Mouse (Mus musculus) myocyte (in vitro differentiated cells): ENCODE data around the gene Pth1r. TPM values are rescaled to one million over a fixed set of nuclear protein-coding genes. Genes with fewer than 3 reads are reported as not detected.

Experiments used
- H3K27me3 ChIP-seq: one replicate; pipeline ENCODE4 v1.6.1; 2011; ENCODE audit not compliant: control insufficient read depth, insufficient read depth, insufficient read length
- H3K36me3 ChIP-seq: one replicate; pipeline ENCODE4 v1.6.1; 2011; ENCODE audit not compliant: control insufficient read depth, insufficient read depth
- H3K4me2 ChIP-seq: one replicate; pipeline ENCODE4 v1.6.1; 2011; ENCODE audit warnings: low read depth, control low read depth
- H3K4me3 ChIP-seq: one replicate; pipeline ENCODE4 v1.5.1; 2011; ENCODE audit warnings: mild to moderate bottlenecking, control low read depth, moderate library complexity
- H3K79me2 ChIP-seq: one replicate; pipeline ENCODE4 v1.6.1; 2011; ENCODE audit not compliant: control insufficient read depth, insufficient read depth
- H3ac ChIP-seq: one replicate; pipeline ENCODE4 v1.6.1; 2011; ENCODE audit not compliant: control insufficient read depth, insufficient read length
- CEBPB ChIP-seq: IDR thresholded peaks from 2 replicates; pipeline ENCODE4 v1.6.1; 2011; ENCODE audit warnings: mild to moderate bottlenecking, moderate library complexity; ENCODE audit not compliant: poor library complexity, insufficient read depth, severe bottlenecking
- E2F4 ChIP-seq: IDR thresholded peaks from one replicate; pipeline ENCODE4 v1.6.1; 2011; ENCODE audit warnings: mild to moderate bottlenecking, control low read depth, moderate library complexity; ENCODE audit not compliant: insufficient read depth
- MAX ChIP-seq: IDR thresholded peaks from one replicate; pipeline ENCODE4 v1.6.1; 2011; ENCODE audit warnings: low read depth, mild to moderate bottlenecking, control low read depth
- MYOD1 ChIP-seq, 3 experiments: IDR thresholded peaks; one replicate each; pipeline ENCODE4 v1.6.1; 2011; ENCODE audit warnings: control low read depth in 2 of 3, low read depth in 2 of 3, mild to moderate bottlenecking in 2 of 3, moderate library complexity in 1 of 3; ENCODE audit not compliant: insufficient read length in 2 of 3, control insufficient read depth in 1 of 3
- MYOG ChIP-seq, 3 experiments: IDR thresholded peaks; one replicate each; pipeline ENCODE4 v1.6.1; 2011; ENCODE audit warnings: control low read depth in 2 of 3, low read depth in 2 of 3, mild to moderate bottlenecking in 2 of 3; ENCODE audit not compliant: insufficient read length in 2 of 3, control insufficient read depth in 1 of 3, insufficient read depth in 1 of 3
- POLR2A ChIP-seq: IDR thresholded peaks from one replicate; pipeline ENCODE4 v1.6.1; 2011; ENCODE audit warnings: low read depth, mild to moderate bottlenecking, control low read depth, moderate library complexity; ENCODE audit not compliant: insufficient read length
- POLR2AphosphoS2 ChIP-seq: IDR thresholded peaks from one replicate; pipeline ENCODE4 v1.6.1; 2011; ENCODE audit warnings: low read depth, control low read depth; ENCODE audit not compliant: insufficient read length
- REST ChIP-seq: IDR thresholded peaks from one replicate; pipeline ENCODE4 v1.6.1; 2011; ENCODE audit warnings: mild to moderate bottlenecking, control low read depth, moderate library complexity; ENCODE audit not compliant: insufficient read depth, insufficient read length
- SRF ChIP-seq: IDR thresholded peaks from one replicate; pipeline ENCODE4 v1.6.1; 2011; ENCODE audit warnings: low read depth; ENCODE audit not compliant: control insufficient read depth, insufficient read length
- TCF12 ChIP-seq: IDR thresholded peaks from one replicate; pipeline ENCODE4 v1.6.1; 2011; ENCODE audit warnings: mild to moderate bottlenecking, control low read depth; ENCODE audit not compliant: poor library complexity, insufficient read depth, severe bottlenecking
- TCF3 ChIP-seq: IDR thresholded peaks from one replicate; pipeline ENCODE4 v1.6.1; 2011; ENCODE audit warnings: low read depth, control low read depth; ENCODE audit not compliant: insufficient read length
- USF1 ChIP-seq: IDR thresholded peaks from one replicate; pipeline ENCODE4 v1.6.1; 2011; ENCODE audit warnings: low read depth, mild to moderate bottlenecking, control low read depth, moderate library complexity
- polyA plus RNA-seq: library from polyadenylated mRNA; unstranded; fragments of >200 nt; fragmentation: generic; extraction: Trizol; gene quantifications from one replicate; pipeline ENCODE4 v1.2.1, GENCODE M21; 2012; ENCODE audit warnings: missing spikeins

Gene Pth1r
- polyA plus RNA-seq, 1 experiment = 0.20 TPM

- Histone ChIP-seq H3K79me2 (no peaks in the 10 kb centered on the region), H3K27me3 (peaks cover 50% of the 10 kb centered on the region), H3K36me3 (no peaks in the 10 kb centered on the region), H3K4me3 (no peak overlapping the region), H3ac (no peak overlapping the region), H3K4me2 (no peak overlapping the region)
- TF ChIP-seq CEBPB (no peak), USF1 (no peak), TCF3 (no peak), TCF12 (no peak), MAX (no peak), POLR2A (no peak), MYOD1 (IDR thresholded peaks at IDR 0.05; ENCODE audit: control insufficient read depth in 1 of 3, insufficient read length in 2 of 3, low read depth in 2 of 3) (no peak), REST (no peak), MYOG (IDR thresholded peaks at IDR 0.05; ENCODE audit: control insufficient read depth in 1 of 3, insufficient read depth in 1 of 3, insufficient read length in 2 of 3, low read depth in 2 of 3) (no peak), SRF (no peak), E2F4 (no peak), POLR2AphosphoS2 (no peak)
Measured at GRCm38 (mm10) chr9:110774403-110775268, 27.7 kb upstream of the Pth1r start.

GRCm38 (mm10) chr9:110772336-110772735 lies 25.4 kb upstream of the Pth1r start:
- peaks cover 57% of the 10 kb centered on the region for H3K27me3 ChIP-seq
- no peaks in the 10 kb centered on the region for H3K36me3 ChIP-seq
- TF ChIP-seq REST = no peak
- TF ChIP-seq MYOG (IDR thresholded peaks at IDR 0.05; ENCODE audit: control insufficient read depth in 1 of 3, insufficient read depth in 1 of 3, insufficient read length in 2 of 3, low read depth in 2 of 3) = no peak
- no peak for TF ChIP-seq TCF12
- no peak for TF ChIP-seq CEBPB
- TF ChIP-seq E2F4 = no peak
- no peak for TF ChIP-seq MYOD1 (IDR thresholded peaks at IDR 0.05; ENCODE audit: control insufficient read depth in 1 of 3, insufficient read length in 2 of 3, low read depth in 2 of 3)
- no peak for TF ChIP-seq USF1
- TF ChIP-seq POLR2A = no peak
- TF ChIP-seq POLR2AphosphoS2 = no peak
- TF ChIP-seq SRF = no peak
- no peak for TF ChIP-seq MAX
- no peak for TF ChIP-seq TCF3
- no peak overlapping the region for H3ac ChIP-seq
- no peaks in the 10 kb centered on the region for H3K79me2 ChIP-seq
- no peak overlapping the region for H3K4me3 ChIP-seq
- H3K4me2 ChIP-seq = no peak overlapping the region

- no peak overlapping the region for H3ac ChIP-seq
- no peak overlapping the region for H3K4me3 ChIP-seq
- TF ChIP-seq E2F4 (no peak), MYOG (IDR thresholded peaks at IDR 0.05; ENCODE audit: control insufficient read depth in 1 of 3, insufficient read depth in 1 of 3, insufficient read length in 2 of 3, low read depth in 2 of 3) (no peak), USF1 (no peak), POLR2AphosphoS2 (no peak), MAX (no peak), POLR2A (no peak), REST (no peak)
- peaks cover 46% of the 10 kb centered on the region for H3K27me3 ChIP-seq
- no peaks in the 10 kb centered on the region for H3K79me2 ChIP-seq
- no peak overlapping the region for H3K4me2 ChIP-seq
- H3K36me3 ChIP-seq = no peaks in the 10 kb centered on the region
Measured at GRCm38 (mm10) chr9:110763405-110763804, 16.5 kb upstream of the Pth1r start.

GRCm38 (mm10) chr9:110762763-110763162 lies 15.8 kb upstream of the Pth1r start:
- H3K4me3 ChIP-seq = no peak overlapping the region
- H3ac ChIP-seq = no peak overlapping the region
- no peaks in the 10 kb centered on the region for H3K79me2 ChIP-seq
- H3K36me3 ChIP-seq = no peaks in the 10 kb centered on the region
- no peak overlapping the region for H3K4me2 ChIP-seq
- TF ChIP-seq REST (no peak), POLR2A (no peak), MAX (no peak), MYOG (IDR thresholded peaks at IDR 0.05; ENCODE audit: control insufficient read depth in 1 of 3, insufficient read depth in 1 of 3, insufficient read length in 2 of 3, low read depth in 2 of 3) (no peak), TCF3 (no peak), E2F4 (no peak), SRF (no peak), POLR2AphosphoS2 (no peak), USF1 (no peak), CEBPB (no peak), MYOD1 (IDR thresholded peaks at IDR 0.05; ENCODE audit: control insufficient read depth in 1 of 3, insufficient read length in 2 of 3, low read depth in 2 of 3) (no peak), TCF12 (no peak)
- H3K27me3 ChIP-seq = peaks cover 41% of the 10 kb centered on the region
